Mouse (Mus musculus) left cerebral cortex, adult 8-10 months (tissue): ENCODE results near the gene Vav3. TPM values are rescaled to one million over a fixed set of nuclear protein-coding genes. Genes with fewer than 3 reads are reported as not detected.

Experiments used
- DNase-seq, 2 experiments: peaks; one replicate each; pipeline ENCODE4 v3.0.0; 2022; ENCODE audit warnings: low spot score in 2 of 2
- total RNA-seq, 4 experiments: library from RNA; stranded (reverse); gene quantifications; 2 replicates each; pipeline ENCODE4 v1.2.4; 2022

Vav3 gene
- total RNA-seq, 4 experiments from 2014 or later, result 6.5 to 10.8 (median 8.3) TPM

GRCm38 (mm10) chr3:109499861-109500456 is 159.5 kb downstream of the Vav3 start:
- DNase-seq, result no peak

GRCm38 (mm10) chr3:109509784-109510183 is 169.3 kb downstream of the Vav3 start:
- no peak for DNase-seq

DNA sequence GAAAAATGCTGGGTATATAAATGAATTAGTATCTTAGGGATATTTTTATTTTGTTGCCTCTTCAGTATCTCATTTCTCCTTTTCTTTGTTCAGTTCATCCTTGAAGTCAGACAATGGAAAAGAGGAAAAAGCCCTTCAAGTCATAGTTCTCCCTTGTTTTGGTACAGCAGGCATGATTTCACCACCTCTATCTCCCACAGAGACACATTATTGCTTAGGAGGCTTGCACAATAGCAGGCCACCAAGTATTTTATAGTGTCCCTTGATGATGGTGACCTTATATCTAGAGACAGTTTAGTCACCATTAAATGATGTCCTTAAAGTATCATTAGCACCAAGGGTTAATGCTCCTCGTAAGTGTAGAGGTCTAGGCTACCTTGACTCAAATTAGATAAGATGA is 171.4 kb downstream of the Vav3 start:
- DNase-seq, result no peak

DNA sequence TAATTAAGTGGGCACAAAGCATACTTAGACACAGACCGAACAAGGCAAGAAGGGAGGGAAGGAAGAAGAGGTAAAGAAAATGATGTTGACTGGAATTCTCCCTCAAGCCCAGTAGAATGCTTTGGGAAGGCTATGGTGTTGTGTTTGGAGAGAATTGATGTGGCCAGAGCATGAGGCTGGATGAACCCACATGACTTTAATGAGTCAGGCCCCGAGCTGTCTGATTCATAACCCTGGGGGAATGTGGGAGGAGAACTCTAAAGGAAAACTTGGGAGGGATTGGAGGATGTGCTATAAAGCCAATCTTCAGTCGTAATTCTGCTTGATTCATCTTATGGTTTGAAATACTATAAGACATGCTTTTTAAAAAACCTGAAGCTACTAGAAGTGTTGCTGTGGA is 175.0 kb downstream of the Vav3 start:
- no peak for DNase-seq

DNA sequence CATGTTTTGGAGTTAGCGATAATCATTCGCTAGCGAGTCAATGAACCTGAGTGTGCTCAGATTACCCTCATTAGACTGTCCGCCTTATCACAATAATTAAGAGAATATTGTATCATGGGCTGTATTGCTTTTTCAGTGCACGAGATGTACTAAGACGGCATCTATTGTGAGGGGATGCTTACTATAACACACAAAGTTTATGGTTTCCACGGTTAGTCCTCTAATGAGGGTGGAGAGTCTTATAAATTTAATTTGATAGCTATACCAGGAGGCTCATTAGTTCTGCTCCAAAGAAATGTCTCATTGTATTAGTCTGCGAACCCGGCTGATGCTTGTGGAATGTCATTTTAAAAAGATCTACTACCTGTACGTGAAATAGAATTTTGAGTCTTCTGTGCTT is 175.9 kb downstream of the Vav3 start:
- no peak for DNase-seq

- no peak for DNase-seq
Measured at GRCm38 (mm10) chr3:109522115-109522514, 181.7 kb downstream of the Vav3 start.

GRCm38 (mm10) chr3:109525825-109526224 is 185.4 kb downstream of the Vav3 start:
- no peak for DNase-seq

DNA sequence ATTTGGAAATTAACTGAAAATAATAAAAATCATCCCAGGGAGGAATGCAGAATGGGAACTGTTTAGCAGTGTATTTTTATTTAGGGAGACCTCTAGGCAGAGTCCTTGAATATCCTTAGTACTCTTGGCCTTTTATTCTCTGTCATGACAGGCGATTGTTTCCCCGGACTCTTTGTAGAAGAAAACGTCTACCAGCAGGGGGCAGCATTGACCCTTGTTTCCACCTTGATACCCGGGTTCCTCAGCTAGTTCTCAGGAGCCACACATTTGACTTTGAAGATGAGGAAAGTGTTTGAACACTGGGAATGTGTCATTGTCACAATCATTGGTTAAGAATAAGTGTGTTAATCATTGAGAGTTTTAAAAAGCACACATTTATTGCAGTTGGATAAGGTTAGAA is 185.8 kb downstream of the Vav3 start:
- peak; percentile 36 to 43 for DNase-seq

- DNase-seq, result no peak
Measured at GRCm38 (mm10) chr3:109526651-109527050, 186.2 kb downstream of the Vav3 start.

- no peak for DNase-seq
Measured at GRCm38 (mm10) chr3:109528688-109529087, 188.2 kb downstream of the Vav3 start.

DNA sequence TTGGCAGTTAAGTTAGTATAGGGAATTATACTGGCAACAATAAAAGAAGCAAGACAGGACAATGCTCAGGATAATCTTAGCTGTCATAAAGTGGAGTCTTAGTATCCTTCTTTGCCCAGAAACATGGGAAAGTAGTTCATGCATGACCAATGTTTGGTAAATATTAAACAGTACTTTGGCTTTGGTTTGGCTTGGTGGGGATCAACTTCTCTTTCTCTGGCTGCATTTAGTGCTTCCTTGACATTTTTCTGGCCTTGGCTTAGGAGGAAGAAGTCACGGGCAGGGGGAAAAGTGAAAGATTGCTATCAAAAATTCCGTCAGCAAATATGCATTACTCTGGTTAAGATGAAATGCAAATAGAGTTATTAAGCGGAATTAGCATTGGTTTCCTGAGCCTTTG is 197.2 kb downstream of the Vav3 start:
- no peak for DNase-seq

DNA sequence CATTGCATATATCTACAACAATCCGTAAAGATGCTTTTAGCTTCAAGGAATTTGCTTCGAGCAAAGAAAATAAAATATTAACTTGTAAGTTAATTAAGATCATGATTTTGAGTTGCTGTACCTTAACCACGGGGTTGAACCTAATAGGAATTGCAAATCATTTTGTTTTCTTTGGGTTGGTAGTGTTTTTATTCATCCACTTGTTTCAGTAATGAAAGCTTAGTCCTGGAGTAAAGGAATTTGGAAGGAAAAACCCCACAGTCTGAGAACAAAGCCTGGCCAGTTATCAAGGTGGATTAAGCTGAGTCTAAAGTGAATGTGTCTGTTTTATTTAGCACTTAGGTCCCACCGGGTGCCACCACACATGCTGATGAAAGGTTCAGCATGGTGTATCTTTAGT is 199.6 kb downstream of the Vav3 start:
- DNase-seq, result no peak

DNA sequence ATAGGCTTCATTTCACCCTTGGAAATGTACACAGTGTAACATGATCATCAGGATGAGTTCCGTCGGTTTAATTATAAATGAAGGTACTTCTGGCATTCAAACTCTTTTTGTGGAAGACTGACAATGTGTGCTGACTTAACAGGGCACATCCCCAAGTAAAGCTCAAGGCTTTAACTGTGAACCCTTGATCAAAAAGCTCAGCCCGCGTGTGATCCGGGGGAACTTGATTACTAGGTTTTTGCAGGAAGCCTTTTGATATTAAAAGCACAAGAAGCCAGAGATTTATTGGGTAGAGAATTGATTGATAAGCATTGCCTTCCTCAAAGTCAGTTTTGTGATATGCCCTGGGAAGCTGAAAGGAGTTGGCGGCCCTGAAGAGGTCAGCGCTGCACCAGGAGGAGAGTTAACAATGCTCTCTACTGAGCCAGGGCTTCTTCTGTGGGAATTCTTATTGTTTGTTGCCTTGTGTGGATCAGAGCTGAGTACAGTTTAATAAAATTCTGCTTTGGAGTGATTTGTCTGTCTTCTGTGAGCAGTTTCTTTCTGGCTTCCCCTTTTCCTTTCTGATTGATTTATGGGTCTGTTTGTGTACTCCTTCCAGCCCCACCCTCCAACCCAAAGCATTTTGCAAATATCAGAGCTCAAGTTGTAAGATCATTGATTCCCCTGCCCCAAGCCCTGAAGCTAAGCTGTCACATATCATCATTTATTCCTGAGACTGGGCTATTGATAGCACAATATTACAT is 204.2 kb downstream of the Vav3 start:
- no peak for DNase-seq

GRCm38 (mm10) chr3:109557329-109557728 is 216.9 kb downstream of the Vav3 start:
- no peak for DNase-seq

DNA sequence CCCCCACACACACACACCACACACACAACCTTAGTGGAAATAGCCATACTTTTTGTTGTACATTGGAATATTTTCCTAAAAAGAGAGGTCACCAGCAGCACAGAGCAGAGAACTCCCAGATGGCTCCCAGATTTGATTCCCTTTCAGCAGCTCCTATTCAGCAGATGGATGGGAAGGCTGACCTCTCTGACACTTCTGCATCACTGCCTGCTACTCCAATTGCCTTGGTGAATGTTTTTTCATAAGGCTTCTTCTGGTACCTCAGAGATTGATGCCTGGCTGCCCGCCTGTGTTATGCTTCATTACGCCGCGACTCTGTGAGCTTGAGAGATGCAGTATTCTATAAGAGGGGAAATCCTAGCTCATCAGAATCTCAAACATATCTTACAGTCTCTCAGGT is 220.8 kb downstream of the Vav3 start:
- DNase-seq, result no peak

DNA sequence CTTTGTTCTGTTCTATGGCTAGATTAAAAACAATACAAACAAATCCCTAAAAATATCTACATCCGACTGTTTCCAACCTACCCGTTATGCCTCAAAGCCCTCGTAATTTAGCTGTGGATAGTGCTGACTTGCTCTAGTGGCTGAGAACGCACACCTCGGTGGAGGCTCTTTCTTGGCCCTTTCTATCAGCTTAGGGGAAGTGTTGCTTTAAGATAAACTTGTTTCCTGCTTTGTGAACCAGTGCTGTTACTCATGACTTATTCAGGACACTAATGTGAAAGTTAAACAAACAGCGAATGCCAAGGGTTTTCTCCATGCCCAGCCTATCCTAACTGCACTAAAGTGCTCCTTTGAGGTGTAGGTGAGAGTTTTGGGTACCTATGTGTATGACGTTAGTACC is 221.3 kb downstream of the Vav3 start:
- no peak for DNase-seq

DNA sequence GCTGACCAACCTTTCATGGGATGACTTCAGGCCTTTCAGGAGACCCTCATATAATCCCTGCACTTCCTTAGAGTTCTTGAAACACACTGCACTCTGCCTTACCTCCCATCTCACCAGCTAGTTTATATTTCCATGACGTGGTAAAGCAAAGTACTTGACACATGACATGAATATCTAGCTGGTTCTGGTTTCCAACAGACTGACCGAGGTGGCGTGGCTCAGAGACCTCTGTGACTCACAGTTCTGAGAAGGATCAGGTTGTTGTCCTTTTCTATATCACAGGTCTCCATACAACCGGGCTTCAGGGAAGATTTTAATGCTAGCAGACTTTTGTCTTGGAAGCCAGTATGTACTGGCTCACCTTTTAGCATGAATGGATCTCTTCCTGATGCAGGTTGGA is 221.8 kb downstream of the Vav3 start:
- no peak for DNase-seq

DNA sequence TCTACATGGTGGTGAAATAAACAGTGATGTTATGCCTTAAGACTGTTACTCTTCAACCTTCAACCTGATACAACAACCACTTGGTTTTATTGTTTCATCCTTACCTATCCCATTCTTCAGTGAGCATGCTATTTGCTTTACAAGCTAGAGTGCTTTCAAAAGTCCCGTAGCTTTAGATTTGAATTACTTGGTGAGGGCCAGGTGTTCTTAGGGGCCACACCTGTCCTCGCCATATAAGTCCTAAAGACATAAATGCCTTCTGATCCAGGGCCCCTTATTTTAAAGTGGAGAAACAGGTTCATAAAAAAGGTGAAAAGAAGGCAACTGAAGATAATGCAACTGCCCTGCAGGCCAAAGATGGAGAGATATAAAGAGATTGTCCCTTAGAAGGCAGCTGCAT is 224.0 kb downstream of the Vav3 start:
- no peak for DNase-seq

- DNase-seq, result no peak
Measured at GRCm38 (mm10) chr3:109568542-109569265, 228.3 kb downstream of the Vav3 start.

DNA sequence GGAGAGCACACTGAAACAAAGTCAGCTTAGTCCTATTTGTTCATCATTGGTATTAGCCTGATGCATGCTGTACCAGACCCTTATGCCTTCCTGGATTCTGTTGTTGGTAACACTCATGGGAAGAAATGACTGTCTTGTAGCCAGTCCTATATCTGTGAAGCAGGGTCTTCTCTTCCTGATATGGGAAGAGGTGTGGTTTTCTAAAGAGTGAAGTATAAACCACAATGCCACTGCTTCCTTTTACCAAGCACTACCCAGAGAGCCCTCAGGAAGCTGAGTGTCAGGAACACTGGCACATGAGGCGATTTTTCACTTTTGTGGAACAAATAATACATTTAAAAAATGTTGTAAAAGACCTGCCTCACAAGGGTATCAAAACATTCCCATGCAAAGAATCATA is 231.0 kb downstream of the Vav3 start:
- DNase-seq, result no peak

GRCm38 (mm10) chr3:109572871-109573270 is 232.4 kb downstream of the Vav3 start:
- DNase-seq, result no peak

DNA sequence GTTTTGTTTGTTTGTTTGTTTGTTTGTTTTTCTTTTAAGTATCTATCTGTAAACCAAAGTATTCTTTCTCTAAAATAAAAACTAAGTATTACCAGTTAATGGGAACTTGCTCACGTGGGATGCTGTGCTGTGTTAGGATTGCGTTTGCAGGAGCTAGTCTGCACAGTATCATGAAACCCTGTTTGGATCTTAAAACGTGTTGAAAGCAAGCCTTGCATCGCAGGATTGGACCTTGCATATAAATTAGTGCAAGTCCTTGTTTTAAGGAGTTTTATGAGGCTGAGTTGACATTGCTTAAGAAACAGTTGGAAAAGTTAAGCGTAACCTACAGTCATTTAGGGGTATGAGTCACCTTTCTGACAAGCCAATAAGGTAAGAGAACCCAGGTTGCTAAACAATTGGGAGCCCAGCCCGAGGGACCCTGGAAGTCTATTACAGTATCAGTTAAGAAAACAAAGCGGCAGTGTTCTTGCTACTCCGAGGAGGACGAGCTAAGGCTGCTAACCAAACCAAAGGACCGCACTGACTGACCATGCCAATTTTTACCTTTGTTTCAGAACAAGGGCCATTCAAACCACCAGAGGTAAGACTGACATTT is 233.2 kb downstream of the Vav3 start:
- no peak for DNase-seq
